Mouse (Mus musculus) forebrain, embryonic 10.5 days (tissue): Measurements from ENCODE around the gene Copz1. TPM values are rescaled to one million over a fixed set of nuclear protein-coding genes. Genes with fewer than 3 reads are reported as not detected.
"Not testable (repeated sequence)": the region's sequence is repeated elsewhere in the genome, so short reads cannot be mapped to it uniquely, and the experiment has no call there.

ENCODE experiments used
- DNase-seq: peaks from one replicate; pipeline ENCODE4 v3.0.0-alpha.2; 2017; ENCODE audit warnings: low spot score; ENCODE audit errors: extremely low spot score
- H3K27ac ChIP-seq: fragments of 300-500 bp; sonication (generic); 2 replicates; pipeline ENCODE4 v1.5.1; 2016; ENCODE audit warnings: mild to moderate bottlenecking
- H3K27me3 ChIP-seq: fragments of 300-500 bp; sonication (generic); 2 replicates; pipeline ENCODE4 v1.6.1; 2016; ENCODE audit warnings: mild to moderate bottlenecking; ENCODE audit not compliant: poor library complexity, severe bottlenecking
- H3K36me3 ChIP-seq: fragments of 300-500 bp; sonication (generic); replicated peaks from 2 replicates; pipeline ENCODE4 v1.6.1; 2016; ENCODE audit warnings: mild to moderate bottlenecking, moderate library complexity
- H3K4me1 ChIP-seq: fragments of 300-500 bp; sonication (generic); 2 replicates; pipeline ENCODE4 v1.6.1; 2016
- H3K4me3 ChIP-seq: fragments of 300-500 bp; sonication (generic); 2 replicates; pipeline ENCODE4 v1.5.1; 2016; ENCODE audit warnings: mild to moderate bottlenecking, moderate library complexity
- H3K9me3 ChIP-seq: fragments of 300-500 bp; sonication (generic); 2 replicates; pipeline ENCODE4 v1.6.1; 2016; ENCODE audit warnings: mild to moderate bottlenecking, moderate library complexity
- WGBS: fragments of 180-500 bp; shearing (Covaris S2); methylation state at CpG from one replicate; pipeline ENCODE4 v1.1.7; 2016; 5-methylcytosine and 5-hydroxymethylcytosine counted together
- polyA plus RNA-seq: library from polyadenylated mRNA; unstranded; fragments of >200 nt; fragmentation: Nextera tagmentation; extraction: Ambion mirVana; gene quantifications from 2 replicates; pipeline ENCODE4 v1.2.1, GENCODE M21; 2016

Copz1 gene
- 279 and 280 TPM in 2 replicates for polyA plus RNA-seq

- peak within 1 kb of the TSS; percentile 91 for H3K4me3 ChIP-seq
- WGBS = under 1% methylated on average over 38 of the region's 38 CpGs
- peak within 1 kb of the TSS; percentile 90 for H3K27ac ChIP-seq
These were observed at the start of gene Copz1 for GRCm38 (mm10) chr15:103272419-103273279. Gene Copz1 (plus strand): TSS chr15:103272714.

GRCm38 (mm10) chr15:103224161-103224560 lies 48.4 kb upstream of the Copz1 start:
- 88% methylated on average over 2 of the region's 2 CpGs for WGBS
- H3K36me3 ChIP-seq = peaks cover 59% of the 10 kb centered on the region

More at GRCm38 (mm10) chr15:103272419-103273279, at the start of gene Copz1:
- peaks cover 8% of the 10 kb centered on the region for H3K36me3 ChIP-seq
- no peaks in the 10 kb centered on the region for H3K9me3 ChIP-seq
- DNase-seq = peak; percentile 95
- H3K27me3 ChIP-seq = no peaks in the 10 kb centered on the region
- H3K4me1 ChIP-seq = peaks cover 16% of the 10 kb centered on the region

GRCm38 (mm10) chr15:103227022-103227421 lies 45.5 kb upstream of the Copz1 start:
- no peak overlapping the region for H3K4me3 ChIP-seq
- H3K27me3 ChIP-seq = no peaks in the 10 kb centered on the region
- no peaks in the 10 kb centered on the region for H3K9me3 ChIP-seq
- peaks cover 14% of the 10 kb centered on the region; the same call in 1 of the 2 replicates for H3K4me1 ChIP-seq
- 81% methylated on average over 3 of the region's 3 CpGs for WGBS
- H3K27ac ChIP-seq = no peak overlapping the region
- peaks cover 40% of the 10 kb centered on the region for H3K36me3 ChIP-seq
- DNase-seq = no peak

More at GRCm38 (mm10) chr15:103224161-103224560, 48.4 kb upstream of the Copz1 start:
- no peaks in the 10 kb centered on the region for H3K27me3 ChIP-seq
- DNase-seq = no peak
- H3K27ac ChIP-seq = no peak overlapping the region
- H3K9me3 ChIP-seq = no peaks in the 10 kb centered on the region
- peaks cover 10% of the 10 kb centered on the region; the same call in 1 of the 2 replicates for H3K4me1 ChIP-seq
- no peak overlapping the region for H3K4me3 ChIP-seq

- Histone ChIP-seq H3K4me3 (no peak overlapping the region), H3K27ac (no peak overlapping the region), H3K9me3 (no peaks in the 10 kb centered on the region), H3K36me3 (peaks cover 38% of the 10 kb centered on the region), H3K27me3 (no peaks in the 10 kb centered on the region), H3K4me1 (peaks cover 14% of the 10 kb centered on the region; the same call in 1 of the 2 replicates)
- no peak for DNase-seq
- 90% methylated on average over 2 of the region's 2 CpGs for WGBS
These were observed 44.9 kb upstream of the Copz1 start for GRCm38 (mm10) chr15:103227572-103227971.

GRCm38 (mm10) chr15:103228904-103229303 lies 43.6 kb upstream of the Copz1 start:
- Histone ChIP-seq H3K27me3 (no peaks in the 10 kb centered on the region), H3K4me3 (no peak overlapping the region), H3K9me3 (no peaks in the 10 kb centered on the region), H3K27ac (no peak overlapping the region), H3K36me3 (peaks cover 37% of the 10 kb centered on the region), H3K4me1 (peaks cover 14% of the 10 kb centered on the region; the same call in 1 of the 2 replicates)
- no peak for DNase-seq
- 89% methylated on average over 2 of the region's 2 CpGs for WGBS

- Histone ChIP-seq H3K36me3 (peaks cover 62% of the 10 kb centered on the region), H3K27me3 (no peaks in the 10 kb centered on the region), H3K4me1 (peaks cover 13% of the 10 kb centered on the region), H3K4me3 (no peak overlapping the region), H3K9me3 (peaks cover 13% of the 10 kb centered on the region; the same call in 1 of the 2 replicates), H3K27ac (no peak overlapping the region)
- WGBS = 92% methylated on average over 2 of the region's 2 CpGs
- no peak for DNase-seq
These were observed 39.4 kb upstream of the Copz1 start for GRCm38 (mm10) chr15:103233119-103233518.

- 99% methylated on average over 7 of the region's 7 CpGs for WGBS
- Histone ChIP-seq H3K27ac (no peak overlapping the region), H3K4me1 (peaks cover 20% of the 10 kb centered on the region), H3K4me3 (no peak overlapping the region), H3K9me3 (peaks cover 13% of the 10 kb centered on the region; the same call in 1 of the 2 replicates), H3K27me3 (no peaks in the 10 kb centered on the region), H3K36me3 (peaks cover 71% of the 10 kb centered on the region)
- no peak for DNase-seq
These were observed 35.2 kb upstream of the Copz1 start for GRCm38 (mm10) chr15:103237295-103237694.

- peak overlapping the region; percentile 98 for H3K27ac ChIP-seq
- DNase-seq = peak; percentile 94
- H3K27me3 ChIP-seq = no peaks in the 10 kb centered on the region
- peaks cover 38% of the 10 kb centered on the region for H3K4me1 ChIP-seq
- peak overlapping the region; percentile 66 for H3K4me3 ChIP-seq
- H3K9me3 ChIP-seq = peaks cover 13% of the 10 kb centered on the region; the same call in 1 of the 2 replicates
- under 1% methylated on average over 26 of the region's 26 CpGs for WGBS
- H3K36me3 ChIP-seq = peaks cover 74% of the 10 kb centered on the region
These were observed 33.3 kb upstream of the Copz1 start for GRCm38 (mm10) chr15:103239130-103239684.

GRCm38 (mm10) chr15:103239685-103240159 lies 32.8 kb upstream of the Copz1 start, which contains the start of gene Cbx5:
Gene Cbx5 (minus strand): TSS chr15:103239816.
- WGBS = under 1% methylated on average over 39 of the region's 39 CpGs

GRCm38 (mm10) chr15:103240160-103241028 lies 32.1 kb upstream of the Copz1 start, which contains the start of gene Hnrnpa1:
Gene Hnrnpa1 (plus strand): TSS chr15:103240432.
- Histone ChIP-seq H3K4me1 (peaks cover 41% of the 10 kb centered on the region), H3K9me3 (peaks cover 6% of the 10 kb centered on the region; the same call in 1 of the 2 replicates), H3K27ac (peak within 1 kb of the TSS; percentile 98), H3K4me3 (peak within 1 kb of the TSS; percentile 66), H3K27me3 (no peaks in the 10 kb centered on the region), H3K36me3 (peaks cover 69% of the 10 kb centered on the region)
- under 1% methylated on average over 47 of the region's 47 CpGs for WGBS
- peak; percentile 93 for DNase-seq

More at GRCm38 (mm10) chr15:103239685-103240159, 32.8 kb upstream of the Copz1 start, which contains the start of gene Cbx5:
- peak within 1 kb of the TSS; percentile 98 for H3K27ac ChIP-seq
- peak; percentile 96 for DNase-seq
- no peaks in the 10 kb centered on the region for H3K27me3 ChIP-seq
- H3K4me1 ChIP-seq = peaks cover 38% of the 10 kb centered on the region
- H3K4me3 ChIP-seq = peak within 1 kb of the TSS; percentile 66
- H3K9me3 ChIP-seq = peaks cover 12% of the 10 kb centered on the region; the same call in 1 of the 2 replicates
- peaks cover 69% of the 10 kb centered on the region for H3K36me3 ChIP-seq

GRCm38 (mm10) chr15:103241071-103242018 lies 31.2 kb upstream of the Copz1 start:
- H3K4me1 ChIP-seq = peaks cover 45% of the 10 kb centered on the region
- not testable (repeated sequence) for H3K9me3 ChIP-seq, DNase-seq, H3K27me3 ChIP-seq
- peaks cover 69% of the 10 kb centered on the region for H3K36me3 ChIP-seq
- H3K27ac ChIP-seq = peak overlapping the region; percentile 98
- H3K4me3 ChIP-seq = peak overlapping the region; percentile 66
- WGBS = 16% methylated on average over 12 of the region's 12 CpGs
